Mouse (Mus musculus): ENCODE measurements around the gene Tmem192. TPM values are rescaled to one million over a fixed set of nuclear protein-coding genes. Genes with fewer than 3 reads are reported as not detected.
"Not testable (repeated sequence)": the region's sequence is repeated elsewhere in the genome, so short reads cannot be mapped to it uniquely, and the experiment has no call there.

Tmem192 gene
- polyA plus RNA-seq, 1 experiment from 2014 or later = 46.0 TPM

DNA sequence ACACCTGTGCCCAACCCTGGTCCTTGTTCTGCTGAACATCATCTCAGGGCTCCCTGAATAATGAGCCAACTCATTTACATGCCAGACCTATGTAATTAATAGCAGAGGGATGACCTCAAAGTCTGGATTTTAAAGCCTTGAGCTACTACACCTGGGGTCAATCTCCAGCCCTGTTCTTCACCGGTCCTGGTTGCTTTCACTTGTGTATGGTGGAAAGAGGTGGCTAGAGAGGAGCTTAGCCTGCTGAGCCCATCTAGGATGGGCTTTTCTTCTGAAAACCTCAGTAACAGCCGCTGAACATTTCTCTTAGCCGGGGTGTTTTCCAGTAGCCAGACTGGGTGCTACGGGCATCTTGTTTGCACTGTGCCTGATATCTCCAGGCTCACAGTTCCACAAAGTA lies 40.7 kb downstream of the Tmem192 start, which contains the start of gene Trim75:
Gene Trim75, minus strand, starts transcription at position 101 of the 400 bp plus-strand sequence.
- H3K9ac ChIP-seq = no peak within 1 kb of the TSS
- 84% methylated on average over 4 of the region's 4 CpGs for WGBS
- no peaks in the 10 kb centered on the region for H3K4me1 ChIP-seq (replicated peaks)
- no peaks in the 10 kb centered on the region for H3K36me3 ChIP-seq
- ATAC-seq = no peak
- H3K27me3 ChIP-seq (replicated peaks) = no peaks in the 10 kb centered on the region
- H3K9me3 ChIP-seq = no peaks in the 10 kb centered on the region
- H3K4me3 ChIP-seq (replicated peaks) = no peak within 1 kb of the TSS
- no peak within 1 kb of the TSS for H3K27ac ChIP-seq
- H3K4me2 ChIP-seq (replicated peaks) = no peak within 1 kb of the TSS

- no peaks in the 10 kb centered on the region for H3K4me1 ChIP-seq (replicated peaks)
- WGBS = 84% methylated on average over 4 of the region's 4 CpGs
- H3K9ac ChIP-seq = no peak overlapping the region
- H3K4me3 ChIP-seq (replicated peaks) = no peak overlapping the region
- H3K4me2 ChIP-seq (replicated peaks) = no peak overlapping the region
- no peaks in the 10 kb centered on the region for H3K27me3 ChIP-seq (replicated peaks)
- no peaks in the 10 kb centered on the region for H3K36me3 ChIP-seq
- ATAC-seq = no peak
- no peaks in the 10 kb centered on the region for H3K9me3 ChIP-seq
- H3K27ac ChIP-seq = no peak overlapping the region
Measured at GRCm38 (mm10) chr8:64998806-64999365, 51.9 kb downstream of the Tmem192 start.

GRCm38 (mm10) chr8:65007616-65008015 lies 60.6 kb downstream of the Tmem192 start:
- not testable (repeated sequence) for H3K4me1 ChIP-seq (replicated peaks); ATAC-seq; H3K4me2 ChIP-seq (replicated peaks); H3K9me3 ChIP-seq; H3K27ac ChIP-seq; H3K36me3 ChIP-seq; H3K4me3 ChIP-seq (replicated peaks); H3K27me3 ChIP-seq (replicated peaks); H3K9ac ChIP-seq
- WGBS = 85% methylated on average over 6 of the region's 6 CpGs

DNA sequence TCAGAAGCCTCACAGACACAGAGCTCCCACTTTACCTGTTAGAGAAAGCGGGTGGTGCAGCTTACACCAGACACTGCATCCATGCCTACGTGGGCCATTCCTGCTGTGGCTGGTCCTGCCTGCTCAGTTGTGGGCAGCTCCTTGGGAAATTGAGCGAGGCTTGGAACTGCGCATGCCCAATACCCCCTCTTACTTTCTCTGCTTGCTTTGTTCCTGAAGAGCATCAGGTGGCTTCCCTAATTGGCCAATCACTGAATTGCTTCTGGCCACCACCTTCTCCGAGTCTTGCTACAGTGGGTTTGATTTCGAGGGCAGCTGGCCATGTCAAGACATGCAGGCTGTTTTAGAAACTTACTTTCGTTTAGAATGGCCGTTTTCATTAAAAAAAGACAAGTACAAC lies 71.4 kb downstream of the Tmem192 start, which contains the start of the genes Trim61 and Trim60:
Gene Trim61, minus strand, starts transcription at position 101 of the 400 bp plus-strand sequence.
Gene Trim60, minus strand, starts transcription at position 162 of the 400 bp plus-strand sequence.
- no peak within 1 kb of the TSS for H3K4me2 ChIP-seq (replicated peaks)
- no peak within 1 kb of the TSS for H3K27ac ChIP-seq
- no peaks in the 10 kb centered on the region for H3K27me3 ChIP-seq (replicated peaks)
- H3K9me3 ChIP-seq = no peaks in the 10 kb centered on the region
- ATAC-seq = no peak
- 89% methylated on average over 8 of the region's 8 CpGs for WGBS
- H3K36me3 ChIP-seq = no peaks in the 10 kb centered on the region
- no peak within 1 kb of the TSS for H3K9ac ChIP-seq
- no peaks in the 10 kb centered on the region for H3K4me1 ChIP-seq (replicated peaks)
- H3K4me3 ChIP-seq (replicated peaks) = no peak within 1 kb of the TSS

Other genes with a start within 250 kb of the Tmem192 start
- 193 and 213 TPM in 2 replicates for gene Msmo1, start 213.4 kb upstream of the Tmem192 start, polyA plus RNA-seq (2015; fragmentation: Nextera tagmentation; extraction: Ambion mirVana)
- gene Klhl2, start 97.2 kb upstream of the Tmem192 start, polyA plus RNA-seq (2015; fragmentation: Nextera tagmentation; extraction: Ambion mirVana) = 19.5 and 21.4 TPM in 2 replicates
- gene Trim75, start 40.6 kb downstream of the Tmem192 start, polyA plus RNA-seq (2015; fragmentation: Nextera tagmentation; extraction: Ambion mirVana) = not detected in 2 replicates
- not detected in 2 replicates for gene Trim61, start 71.3 kb downstream of the Tmem192 start, polyA plus RNA-seq (2015; fragmentation: Nextera tagmentation; extraction: Ambion mirVana)
- gene Trim60, start 71.4 kb downstream of the Tmem192 start, polyA plus RNA-seq (2015; fragmentation: Nextera tagmentation; extraction: Ambion mirVana) = not detected in 2 replicates
- gene Apela, start 90.2 kb downstream of the Tmem192 start, polyA plus RNA-seq (2015; fragmentation: Nextera tagmentation; extraction: Ambion mirVana) = 3.6 and 6.9 TPM in 2 replicates
- not detected in 2 replicates for gene Gm10663, start 127.8 kb downstream of the Tmem192 start, polyA plus RNA-seq (2015; fragmentation: Nextera tagmentation; extraction: Ambion mirVana)
- 31.9 and 32.3 TPM in 2 replicates for gene BC030870, start 182.4 kb downstream of the Tmem192 start, polyA plus RNA-seq (2015; fragmentation: Nextera tagmentation; extraction: Ambion mirVana)

Measured in intestine, embryonic 15.5 days (tissue).